24 mouse cellular contexts compared by ENCODE assay signal in genomic region chr3:116681160-116681559, GRCm38 (mm10). TPM values are rescaled to one million over a fixed set of nuclear protein-coding genes. Genes with fewer than 3 reads are reported as not detected.
"Had no signal": no experiment of that assay in that cellular context is flagged by ENCODE, and none has a peak within 500 bp of the region (broad histone marks: within the 10 kb centered on the region; RNA-seq: fewer than 3 reads in every experiment).

Gm43191 (minus strand) TSS chr3:116681260.

- H3K27me3 ChIP-seq: neural tube, embryonic 13.5 days; neural tube, embryonic 15.5 days; stomach, embryonic 15.5 days had no signal

- H3K27ac ChIP-seq: neural tube, embryonic 13.5 days; neural tube, embryonic 15.5 days; stomach, embryonic 15.5 days; stomach, postnatal 0 days had no signal

- H3K4me3 ChIP-seq: neural tube, embryonic 13.5 days; neural tube, embryonic 15.5 days; stomach, embryonic 15.5 days had no signal

- H3K9me3 ChIP-seq: neural tube, embryonic 13.5 days; neural tube, embryonic 15.5 days; stomach, embryonic 15.5 days had no signal

- H3K9ac ChIP-seq: neural tube, embryonic 13.5 days; neural tube, embryonic 15.5 days; stomach, embryonic 15.5 days had no signal

- H3K4me2 ChIP-seq: neural tube, embryonic 13.5 days; neural tube, embryonic 15.5 days; stomach, embryonic 15.5 days had no signal

- DNase-seq: retina, postnatal 1 day; right cerebral cortex, adult 18-20 months; right cerebral cortex, postnatal 14 days; right cerebral cortex, postnatal 25 days; right cerebral cortex, postnatal 4 days; spleen, adult 18-20 months; thymus, adult 18-20 months; thymus, adult 2 months; thymus, postnatal 14 days; thymus, postnatal 25 days; thymus, postnatal 36 days; thymus, postnatal 4 days had no signal

- H3K4me1 ChIP-seq: neural tube, embryonic 13.5 days; neural tube, embryonic 15.5 days; stomach, embryonic 15.5 days had no signal

RNA-seq across cellular contexts. Expression of gene Gm43191, which starts in this region (rescaled TPM):
- polyA plus RNA-seq: neural tube, embryonic 13.5 days; neural tube, embryonic 14.5 days; neural tube, embryonic 15.5 days; small intestine, adult 2 months; spleen, adult 2 months; stomach, embryonic 14.5 days; stomach, embryonic 15.5 days; stomach, embryonic 16.5 days; stomach, postnatal 0 days; testis, adult 2 months; thymus, adult 2 months; thymus, postnatal 0 days; urinary bladder, adult 2 months had no signal
